Mouse (Mus musculus) forebrain, postnatal 0 days (tissue): ENCODE measurements around the gene Gna12. TPM values are rescaled to one million over a fixed set of nuclear protein-coding genes. Genes with fewer than 3 reads are reported as not detected.

Experiments
- ATAC-seq: fragments of 200-750 bp; cut with Nextera tagmentation; 2 replicates; pipeline ENCODE4 v1.8.0; 2017; ENCODE audit warnings: mild to moderate bottlenecking, moderate library complexity
- DNase-seq: peaks from one replicate; pipeline ENCODE4 v3.0.0-alpha.2; 2015
- H3K27ac ChIP-seq: fragments of 300-500 bp; sonication (generic); 2 replicates; pipeline ENCODE4 v1.5.1; 2014; ENCODE audit warnings: low read depth, mild to moderate bottlenecking, antibody characterized with exemption, low read length, moderate library complexity, mixed read lengths
- H3K27me3 ChIP-seq: fragments of 300-500 bp; sonication (generic); 2 replicates; pipeline ENCODE4 v1.6.1; 2014; ENCODE audit warnings: mild to moderate bottlenecking, low read length, mixed read lengths; ENCODE audit not compliant: insufficient read depth
- H3K36me3 ChIP-seq: fragments of 300-500 bp; sonication (generic); 2 replicates; pipeline ENCODE4 v1.6.1; 2014; ENCODE audit warnings: mild to moderate bottlenecking, moderate library complexity; ENCODE audit not compliant: insufficient read depth
- H3K4me1 ChIP-seq: fragments of 300-500 bp; sonication (generic); 2 replicates; pipeline ENCODE4 v1.6.1; 2014; ENCODE audit warnings: antibody characterized with exemption; ENCODE audit not compliant: insufficient read depth
- H3K4me2 ChIP-seq: fragments of 300-500 bp; sonication (generic); 2 replicates; pipeline ENCODE4 v1.6.1; 2014; ENCODE audit warnings: low read depth, mild to moderate bottlenecking, moderate library complexity
- H3K4me3 ChIP-seq: fragments of 300-500 bp; sonication (generic); 2 replicates; pipeline ENCODE4 v1.5.1; 2014; ENCODE audit warnings: low read depth, low read length, mixed read lengths
- H3K9ac ChIP-seq: fragments of 300-500 bp; sonication (generic); 2 replicates; pipeline ENCODE4 v1.6.1; 2014; ENCODE audit warnings: mild to moderate bottlenecking
- H3K9me3 ChIP-seq: fragments of 300-500 bp; sonication (generic); 2 replicates; pipeline ENCODE4 v1.6.1; 2016; ENCODE audit warnings: low read length
- CTCF ChIP-seq: sonication (generic); IDR thresholded peaks from 2 replicates; pipeline ENCODE4 v1.5.1; 2016; ENCODE audit warnings: antibody characterized with exemption, control low read depth, low read depth
- WGBS: fragments of 180-500 bp; shearing (Covaris S2); extraction: QIAGEN DNeasy Blood & Tissue Kit; methylation state at CpG from one replicate; pipeline ENCODE4 v1.1.7; 2014; 5-methylcytosine and 5-hydroxymethylcytosine counted together
- polyA plus RNA-seq: library from polyadenylated mRNA; unstranded; fragments of >200 nt; fragmentation: Nextera tagmentation; extraction: Ambion mirVana; gene quantifications from 2 replicates; pipeline ENCODE4 v1.2.1, GENCODE M21; 2015
- total RNA-seq: library from RNA; depleted of rRNA; stranded (reverse); fragments of >200 nt; gene quantifications from 2 replicates; pipeline ENCODE4 v1.2.3, GENCODE M21; 2014; rRNA removed

Gene Gna12
- total and polyA plus RNA-seq, 2 experiments from 2014 or later: 39.0 to 138 TPM

- Histone ChIP-seq H3K4me3 (peak within 1 kb of the TSS; percentile 7; the same call in 1 of the 2 replicates), H3K9ac (0 out of 2 replicates have a peak within 1 kb of the TSS, but pooled peaks have one; percentile 11), H3K36me3 (peaks cover 6% of the 10 kb centered on the region)
Observed at GRCm38 (mm10) chr5:140723822-140724221, 106.4 kb downstream of the Gna12 start, which contains the start of gene Amz1. Gene Amz1 (plus strand): TSS chr5:140724127.

DNA sequence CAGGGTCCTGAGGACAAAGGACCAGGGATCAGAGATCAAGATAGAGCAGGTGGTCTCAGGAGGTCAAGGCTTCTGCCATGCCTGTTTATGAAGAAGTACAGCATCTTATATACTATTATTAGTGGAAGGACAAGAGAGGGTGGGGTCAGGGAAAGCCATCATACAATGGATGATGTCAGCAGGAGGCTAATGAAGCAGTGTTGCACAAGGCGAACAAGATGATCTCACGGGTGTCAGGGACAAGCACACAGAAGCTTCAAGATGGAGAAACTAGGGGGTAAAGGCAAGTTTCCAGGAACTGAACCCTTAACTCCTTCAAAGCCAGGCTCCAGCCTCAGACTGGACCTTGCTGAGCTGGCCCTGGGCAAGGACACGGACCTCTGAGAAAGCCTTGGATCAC is 108.1 kb downstream of the Gna12 start:
- Histone ChIP-seq H3K4me2 (no peak overlapping the region), H3K4me1 (peaks cover 14% of the 10 kb centered on the region), H3K27me3 (no peaks in the 10 kb centered on the region), H3K36me3 (peaks cover 23% of the 10 kb centered on the region), H3K9me3 (no peaks in the 10 kb centered on the region), H3K4me3 (no peak overlapping the region), H3K27ac (no peak overlapping the region), H3K9ac (no peak overlapping the region)
- ATAC-seq: no peak
- 70% methylated on average over 3 of the region's 3 CpGs for WGBS
- no peak for DNase-seq
- no peak for TF ChIP-seq CTCF

More at GRCm38 (mm10) chr5:140723822-140724221, 106.4 kb downstream of the Gna12 start, which contains the start of gene Amz1:
- Histone ChIP-seq H3K27ac (peak within 1 kb of the TSS; percentile 45), H3K9me3 (no peaks in the 10 kb centered on the region), H3K27me3 (no peaks in the 10 kb centered on the region), H3K4me2 (peak within 1 kb of the TSS; percentile 37), H3K4me1 (peaks cover 14% of the 10 kb centered on the region)
- ATAC-seq (peak; percentile 90), DNase-seq (peak; percentile 89)
- TF ChIP-seq CTCF: peak; percentile 35; the same call in 1 of the 2 replicates
- 13% methylated on average over 13 of the region's 13 CpGs for WGBS

DNA sequence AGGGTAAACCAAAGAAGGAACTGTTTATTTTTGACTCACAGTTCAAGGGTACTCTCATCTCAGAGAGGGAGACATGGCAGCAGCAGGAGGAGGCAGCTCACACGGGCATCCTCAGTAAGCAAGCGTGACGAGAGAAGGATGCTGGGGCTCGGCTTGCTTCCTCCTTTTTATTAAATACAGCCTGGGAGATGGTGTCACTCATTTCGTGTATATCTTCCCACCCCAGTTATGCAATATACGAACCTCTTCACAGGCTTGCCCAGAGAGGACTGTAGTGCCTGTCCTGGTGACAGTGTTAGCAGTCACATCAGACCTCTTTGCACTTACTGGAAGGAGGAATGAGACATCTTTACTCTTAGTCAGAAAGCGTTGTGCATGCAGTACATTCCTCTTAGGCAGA is 109.5 kb downstream of the Gna12 start:
- no peak overlapping the region for H3K4me2 ChIP-seq
- H3K9me3 ChIP-seq: no peaks in the 10 kb centered on the region
- H3K9ac ChIP-seq: no peak overlapping the region
- DNase-seq (no peak), ATAC-seq (no peak)
- H3K36me3 ChIP-seq: peaks cover 37% of the 10 kb centered on the region
- peaks cover 14% of the 10 kb centered on the region for H3K4me1 ChIP-seq
- H3K27me3 ChIP-seq: no peaks in the 10 kb centered on the region
- H3K4me3 ChIP-seq: no peak overlapping the region
- WGBS: 87% methylated on average over 7 of the region's 7 CpGs
- TF ChIP-seq CTCF: no peak
- H3K27ac ChIP-seq: no peak overlapping the region

- Histone ChIP-seq H3K4me3 (no peak overlapping the region), H3K27me3 (no peaks in the 10 kb centered on the region), H3K36me3 (peaks cover 64% of the 10 kb centered on the region), H3K27ac (no peak overlapping the region), H3K4me2 (no peak overlapping the region), H3K9ac (no peak overlapping the region), H3K4me1 (peaks cover under 1% of the 10 kb centered on the region; the same call in 1 of the 2 replicates), H3K9me3 (no peaks in the 10 kb centered on the region)
- TF ChIP-seq CTCF: no peak
- no peak for ATAC-seq
- WGBS: 69% methylated on average over 5 of the region's 5 CpGs
- DNase-seq: no peak
Observed at GRCm38 (mm10) chr5:140711040-140711439, 119.2 kb downstream of the Gna12 start.

GRCm38 (mm10) chr5:140710315-140710714 is 119.9 kb downstream of the Gna12 start:
- Histone ChIP-seq H3K9ac (no peak overlapping the region), H3K4me3 (no peak overlapping the region), H3K36me3 (peaks cover 57% of the 10 kb centered on the region), H3K27me3 (no peaks in the 10 kb centered on the region), H3K27ac (no peak overlapping the region), H3K9me3 (no peaks in the 10 kb centered on the region), H3K4me1 (peaks cover 4% of the 10 kb centered on the region), H3K4me2 (no peak overlapping the region)
- no peak for DNase-seq
- ATAC-seq: no peak
- WGBS: 91% methylated on average over 6 of the region's 6 CpGs
- no peak for TF ChIP-seq CTCF

Other genes with a start within 250 kb of the Gna12 start
- gene Lfng, start 223.1 kb downstream of the Gna12 start, total RNA-seq: 39.4 and 53.7 TPM in 2 replicates
- 19.2 and 23.0 TPM in 2 replicates for gene Lfng, start 223.1 kb downstream of the Gna12 start, polyA plus RNA-seq
- 114 and 163 TPM in 2 replicates for gene Ttyh3, start 181.4 kb downstream of the Gna12 start, total RNA-seq
- 65.0 and 67.9 TPM in 2 replicates for gene Ttyh3, start 181.4 kb downstream of the Gna12 start, polyA plus RNA-seq
- gene Iqce, start 128.1 kb downstream of the Gna12 start, total RNA-seq: 30.6 TPM in 2 replicates
- gene Iqce, start 128.1 kb downstream of the Gna12 start, polyA plus RNA-seq: 19.0 and 27.1 TPM in 2 replicates
- 30.0 and 39.1 TPM in 2 replicates for gene Brat1, start 125.4 kb downstream of the Gna12 start, total RNA-seq
- 15.8 and 17.4 TPM in 2 replicates for gene Brat1, start 125.4 kb downstream of the Gna12 start, polyA plus RNA-seq
- gene Amz1, start 106.3 kb downstream of the Gna12 start, total RNA-seq: 12.1 and 12.2 TPM in 2 replicates
- gene Amz1, start 106.3 kb downstream of the Gna12 start, polyA plus RNA-seq: 8.7 and 14.2 TPM in 2 replicates
- gene Card11, start 170.2 kb upstream of the Gna12 start, total RNA-seq: not detected in 2 replicates
- gene Card11, start 170.2 kb upstream of the Gna12 start, polyA plus RNA-seq: not detected in 2 replicates